Mouse (Mus musculus): ENCODE results near the gene Mlf2. TPM values are rescaled to one million over a fixed set of nuclear protein-coding genes. Genes with fewer than 3 reads are reported as not detected.

Gene Mlf2
- total and polyA plus RNA-seq, 2 experiments from 2014 or later, result 296 to 333 TPM

GRCm38 (mm10) chr6:124930231-124930630 is 955 bp upstream of the Mlf2 start:
- 0 out of 2 replicates have a peak overlapping the region, but pooled peaks have one; percentile 91 for H3K4me3 ChIP-seq (ENCODE audit: low read depth, low read length)
- H3K9ac ChIP-seq (replicated peaks; ENCODE audit: low read depth, low read length), result 0 out of 2 replicates have a peak overlapping the region, but pooled peaks have one; percentile 26
- no peaks in the 10 kb centered on the region for H3K9me3 ChIP-seq (replicated peaks; ENCODE audit: control insufficient read depth, low read length)
- no peaks in the 10 kb centered on the region for H3K27me3 ChIP-seq (ENCODE audit: control insufficient read depth, insufficient read depth, low read length)
- no peak for ATAC-seq (ENCODE audit: insufficient read depth, low read depth)
- peaks cover 23% of the 10 kb centered on the region for H3K36me3 ChIP-seq (replicated peaks; ENCODE audit: control insufficient read depth, insufficient read depth, low read length)
- TF ChIP-seq CTCF (IDR thresholded peaks at IDR 0.05; ENCODE audit: low read depth), result no peak
- no peak for TF ChIP-seq EP300 (IDR thresholded peaks at IDR 0.05; ENCODE audit: low read depth)
- peak overlapping the region; percentile 75; the same call in 1 of the 2 replicates for H3K4me2 ChIP-seq (ENCODE audit: low read depth, low read length)
- no peak for DNase-seq (ENCODE audit: low spot score)
- peak overlapping the region; percentile 96 for H3K27ac ChIP-seq (ENCODE audit: low read depth)
- whole genome bisulfite sequencing, result 60% methylated on average over 1 of the region's 1 CpGs
- H3K4me1 ChIP-seq (ENCODE audit: control insufficient read depth, insufficient read depth), result peaks cover 22% of the 10 kb centered on the region

- peaks cover 38% of the 10 kb centered on the region for H3K36me3 ChIP-seq (replicated peaks; ENCODE audit: control insufficient read depth, insufficient read depth, low read length)
- peak overlapping the region; percentile 91 for H3K4me3 ChIP-seq (ENCODE audit: low read depth, low read length)
- TF ChIP-seq EP300 (IDR thresholded peaks at IDR 0.05; ENCODE audit: low read depth), result no peak
- TF ChIP-seq CTCF (IDR thresholded peaks at IDR 0.05; ENCODE audit: low read depth), result peak; percentile 42
- peak overlapping the region; percentile 75 for H3K4me2 ChIP-seq (ENCODE audit: low read depth, low read length)
- DNase-seq (ENCODE audit: low spot score), result peak; percentile 67
- H3K9ac ChIP-seq (replicated peaks; ENCODE audit: low read depth, low read length), result peak overlapping the region; percentile 80
- peaks cover 12% of the 10 kb centered on the region for H3K4me1 ChIP-seq (ENCODE audit: control insufficient read depth, insufficient read depth)
- no peak for ATAC-seq (ENCODE audit: insufficient read depth, low read depth)
- 1% methylated on average over 46 of the region's 48 CpGs for WGBS
- H3K27me3 ChIP-seq (ENCODE audit: control insufficient read depth, insufficient read depth, low read length), result no peaks in the 10 kb centered on the region
- H3K27ac ChIP-seq (ENCODE audit: low read depth), result peak overlapping the region; percentile 96
- H3K9me3 ChIP-seq (replicated peaks; ENCODE audit: control insufficient read depth, low read length), result no peaks in the 10 kb centered on the region
Observed at GRCm38 (mm10) chr6:124931525-124932313, 533 bp downstream of the Mlf2 start.

GRCm38 (mm10) chr6:124932314-124932695 is 1.1 kb downstream of the Mlf2 start:
- H3K27me3 ChIP-seq (ENCODE audit: control insufficient read depth, insufficient read depth, low read length), result no peaks in the 10 kb centered on the region
- peaks cover 40% of the 10 kb centered on the region for H3K36me3 ChIP-seq (replicated peaks; ENCODE audit: control insufficient read depth, insufficient read depth, low read length)
- TF ChIP-seq EP300 (IDR thresholded peaks at IDR 0.05; ENCODE audit: low read depth) (no peak), CTCF (IDR thresholded peaks at IDR 0.05; ENCODE audit: low read depth) (no peak)
- 31% methylated on average over 12 of the region's 12 CpGs for WGBS
- DNase-seq (ENCODE audit: low spot score) (no peak), ATAC-seq (ENCODE audit: insufficient read depth, low read depth) (no peak)
- H3K4me1 ChIP-seq (ENCODE audit: control insufficient read depth, insufficient read depth), result peaks cover 12% of the 10 kb centered on the region
- H3K9ac ChIP-seq (replicated peaks; ENCODE audit: low read depth, low read length), result peak overlapping the region; percentile 80
- H3K9me3 ChIP-seq (replicated peaks; ENCODE audit: control insufficient read depth, low read length), result no peaks in the 10 kb centered on the region
- H3K27ac ChIP-seq (ENCODE audit: low read depth), result peak overlapping the region; percentile 96
- peak overlapping the region; percentile 75 for H3K4me2 ChIP-seq (ENCODE audit: low read depth, low read length)
- peak overlapping the region; percentile 91 for H3K4me3 ChIP-seq (ENCODE audit: low read depth, low read length)

- DNase-seq (ENCODE audit: low spot score) (no peak), ATAC-seq (ENCODE audit: insufficient read depth, low read depth) (no peak)
- H3K9ac ChIP-seq (replicated peaks; ENCODE audit: low read depth, low read length), result no peak overlapping the region
- H3K4me3 ChIP-seq (ENCODE audit: low read depth, low read length), result no peak overlapping the region
- no peak overlapping the region for H3K27ac ChIP-seq (ENCODE audit: low read depth)
- WGBS, result 88% methylated on average over 3 of the region's 3 CpGs
- peaks cover 12% of the 10 kb centered on the region for H3K4me1 ChIP-seq (ENCODE audit: control insufficient read depth, insufficient read depth)
- TF ChIP-seq EP300 (IDR thresholded peaks at IDR 0.05; ENCODE audit: low read depth), result no peak
- no peak for TF ChIP-seq CTCF (IDR thresholded peaks at IDR 0.05; ENCODE audit: low read depth)
- H3K9me3 ChIP-seq (replicated peaks; ENCODE audit: control insufficient read depth, low read length), result no peaks in the 10 kb centered on the region
- no peaks in the 10 kb centered on the region for H3K27me3 ChIP-seq (ENCODE audit: control insufficient read depth, insufficient read depth, low read length)
- peaks cover 47% of the 10 kb centered on the region for H3K36me3 ChIP-seq (replicated peaks; ENCODE audit: control insufficient read depth, insufficient read depth, low read length)
- H3K4me2 ChIP-seq (ENCODE audit: low read depth, low read length), result no peak overlapping the region
Observed at GRCm38 (mm10) chr6:124933127-124933526, 1.9 kb downstream of the Mlf2 start.

- TF ChIP-seq EP300 (IDR thresholded peaks at IDR 0.05; ENCODE audit: low read depth) (no peak), CTCF (IDR thresholded peaks at IDR 0.05; ENCODE audit: low read depth) (no peak)
- H3K4me3 ChIP-seq (ENCODE audit: low read depth, low read length), result no peak overlapping the region
- no peak overlapping the region for H3K4me2 ChIP-seq (ENCODE audit: low read depth, low read length)
- no peaks in the 10 kb centered on the region for H3K9me3 ChIP-seq (replicated peaks; ENCODE audit: control insufficient read depth, low read length)
- H3K27ac ChIP-seq (ENCODE audit: low read depth), result no peak overlapping the region
- WGBS, result 91% methylated on average over 7 of the region's 7 CpGs
- H3K4me1 ChIP-seq (ENCODE audit: control insufficient read depth, insufficient read depth), result peaks cover 12% of the 10 kb centered on the region
- DNase-seq (ENCODE audit: low spot score), result no peak
- no peaks in the 10 kb centered on the region for H3K27me3 ChIP-seq (ENCODE audit: control insufficient read depth, insufficient read depth, low read length)
- H3K36me3 ChIP-seq (replicated peaks; ENCODE audit: control insufficient read depth, insufficient read depth, low read length), result peaks cover 56% of the 10 kb centered on the region
- ATAC-seq (ENCODE audit: insufficient read depth, low read depth), result no peak
- no peak overlapping the region for H3K9ac ChIP-seq (replicated peaks; ENCODE audit: low read depth, low read length)
Observed at GRCm38 (mm10) chr6:124934670-124935069, 3.5 kb downstream of the Mlf2 start.
